Mouse (Mus musculus) CD4-positive, CD25-positive, alpha-beta regulatory T cell, adult 2 months (primary cell): ENCODE data around the gene Drc1.

Experiments used
- DNase-seq: peaks from one replicate; pipeline ENCODE4 v3.0.0-alpha.2; 2012; ENCODE audit warnings: low read depth, low spot score

Gene Drc1

DNA sequence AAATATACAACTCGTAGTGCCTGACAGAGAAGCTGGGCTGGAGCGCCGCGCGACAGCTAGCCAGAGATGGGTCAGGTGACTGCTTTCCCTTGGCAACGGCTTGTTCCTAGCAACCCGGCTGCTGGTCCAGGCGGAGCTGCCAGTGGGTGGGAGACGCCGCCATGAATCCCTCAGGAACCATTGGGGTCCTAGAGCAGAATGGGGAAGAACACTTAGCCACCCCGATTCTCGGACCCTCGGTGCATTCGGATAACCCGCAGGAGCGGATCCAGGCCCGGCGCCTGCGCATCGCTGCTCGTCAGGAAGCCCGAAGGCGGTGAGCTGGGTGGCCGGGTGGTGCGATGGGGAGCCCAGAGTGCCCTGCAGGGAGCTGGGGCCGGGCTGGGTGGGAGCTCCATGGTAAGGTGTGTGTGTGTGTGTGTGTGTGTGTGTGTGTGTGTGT, at the start of gene Drc1:
Drc1 (plus strand) TSS at position 98 of the 442 bp plus-strand sequence.
- no peak for DNase-seq

- DNase-seq: no peak
Observed at GRCm38 (mm10) chr5:30231891-30232270, 49.3 kb upstream of the Drc1 start.

DNA sequence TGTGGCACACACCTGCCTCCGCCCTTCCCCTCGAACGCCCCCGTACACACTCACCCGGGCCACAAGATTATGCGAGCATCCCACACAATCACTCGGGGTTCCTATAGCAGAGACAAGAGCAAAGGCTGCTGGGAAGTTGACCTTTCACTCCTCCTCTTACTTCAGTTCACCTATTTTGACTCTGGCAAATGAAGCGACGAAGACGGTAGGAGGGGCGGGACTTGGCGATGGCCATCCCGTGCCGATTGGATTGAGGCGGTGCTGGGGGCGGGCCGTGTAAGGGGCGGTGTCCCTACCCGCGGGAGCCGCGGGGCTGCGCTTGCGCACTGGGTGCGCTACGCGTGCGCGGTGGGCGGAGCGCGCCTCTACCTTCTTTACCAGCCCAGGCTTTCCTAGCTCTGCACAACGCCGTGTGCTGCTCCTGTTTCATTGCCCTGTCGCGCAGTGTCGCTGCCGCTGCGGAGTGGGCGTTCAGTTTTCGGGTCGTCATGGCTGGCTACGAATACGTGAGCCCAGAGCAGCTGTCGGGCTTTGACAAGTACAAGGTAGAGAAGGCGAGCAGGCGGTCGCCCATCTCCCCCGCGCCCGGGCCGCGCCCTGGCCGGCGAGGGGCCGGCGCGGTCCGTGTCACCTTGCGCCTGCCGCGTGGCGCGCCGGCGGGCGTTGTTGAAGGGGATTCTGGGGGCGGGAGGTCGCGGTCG, 48.8 kb upstream of the Drc1 start, which contains the start of gene Selenoi:
Selenoi (plus strand) TSS at position 311 of the 701 bp plus-strand sequence.
- peak; percentile 99 for DNase-seq

DNA sequence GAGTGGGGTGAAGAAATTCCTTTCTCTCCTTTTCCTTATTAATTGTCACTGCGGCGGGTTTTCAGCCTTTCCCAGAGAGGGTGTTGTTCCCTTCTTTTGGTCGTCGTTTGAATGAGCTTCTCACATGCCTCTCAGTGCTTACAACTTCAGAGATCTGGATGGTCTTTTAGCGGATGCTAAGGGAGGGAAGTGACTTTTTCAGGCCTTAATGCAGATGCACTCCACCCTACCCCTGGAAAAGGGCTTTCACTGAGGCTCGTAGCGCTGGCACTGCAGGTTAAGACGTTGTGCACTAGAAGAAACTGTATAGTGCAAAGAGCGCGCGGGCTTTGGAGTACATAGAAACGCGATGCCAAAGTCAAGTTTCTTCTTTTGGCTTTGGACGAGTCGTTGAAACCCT, 48.1 kb upstream of the Drc1 start:
- peak; percentile 36 for DNase-seq

- DNase-seq: no peak
Observed at GRCm38 (mm10) chr5:30233979-30234378, 47.2 kb upstream of the Drc1 start.

- no peak for DNase-seq
Observed at GRCm38 (mm10) chr5:30235641-30236126, 45.5 kb upstream of the Drc1 start.

GRCm38 (mm10) chr5:30238533-30238932, 42.7 kb upstream of the Drc1 start:
- no peak for DNase-seq

GRCm38 (mm10) chr5:30240552-30240951, 40.6 kb upstream of the Drc1 start:
- peak; percentile 61 for DNase-seq

GRCm38 (mm10) chr5:30242410-30242809, 38.8 kb upstream of the Drc1 start:
- DNase-seq: no peak

GRCm38 (mm10) chr5:30243741-30244140, 37.4 kb upstream of the Drc1 start:
- DNase-seq: peak; percentile 44

- DNase-seq: no peak
Observed at GRCm38 (mm10) chr5:30245861-30246416, 35.2 kb upstream of the Drc1 start.

DNA sequence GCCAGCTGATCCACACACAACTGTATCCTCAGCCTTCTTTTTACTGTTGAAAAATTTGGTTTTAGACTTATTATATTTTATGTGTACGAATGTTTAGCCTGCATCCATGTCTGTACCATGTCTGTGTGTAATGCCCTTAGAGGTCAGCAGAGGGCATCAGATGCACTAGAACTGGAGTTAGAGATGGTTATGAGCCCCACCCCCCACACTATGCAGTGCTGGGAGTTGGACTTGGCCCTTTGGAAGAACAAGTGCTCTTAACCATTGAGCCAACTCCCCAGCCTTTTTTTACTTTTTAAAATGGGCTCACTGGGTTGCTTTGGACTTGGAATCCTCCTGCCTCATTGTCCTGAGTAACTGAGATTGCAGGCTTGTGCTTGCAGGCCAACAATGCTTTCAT, 33.5 kb upstream of the Drc1 start:
- DNase-seq: peak; percentile 28

- no peak for DNase-seq
Observed at GRCm38 (mm10) chr5:30255567-30256354, 25.4 kb upstream of the Drc1 start.

- no peak for DNase-seq
Observed at GRCm38 (mm10) chr5:30258776-30259175, 22.4 kb upstream of the Drc1 start.

DNA sequence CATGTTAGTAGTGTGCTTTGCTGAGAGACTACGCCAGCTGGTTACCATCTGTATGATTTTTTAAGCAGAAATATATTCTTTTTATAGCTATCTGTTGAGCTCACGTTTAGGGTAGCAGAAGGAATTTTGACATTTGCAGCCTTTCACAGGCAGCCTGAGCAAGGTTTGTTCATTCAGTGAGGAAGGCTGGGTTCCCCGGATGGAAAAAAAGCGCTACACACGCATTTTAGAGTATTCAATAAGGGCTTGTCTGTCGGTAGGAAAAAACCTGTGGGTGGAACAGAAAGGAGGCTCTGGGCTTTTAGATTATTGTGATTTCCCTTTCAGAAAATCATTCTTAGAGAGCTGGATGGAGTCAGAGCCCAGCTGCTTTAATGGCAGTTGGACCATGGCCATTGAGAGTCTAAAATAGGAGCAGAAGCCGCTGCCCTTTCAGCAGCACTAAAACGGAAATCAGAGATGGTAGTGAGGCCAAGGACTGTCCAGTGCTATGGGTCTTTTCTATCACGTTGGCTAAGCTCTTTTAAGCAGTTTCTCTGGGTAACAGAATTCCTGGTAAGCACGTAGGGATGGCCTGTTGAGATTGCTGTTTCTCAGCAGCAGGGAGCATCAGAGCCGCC, 10.5 kb upstream of the Drc1 start:
- DNase-seq: no peak

DNA sequence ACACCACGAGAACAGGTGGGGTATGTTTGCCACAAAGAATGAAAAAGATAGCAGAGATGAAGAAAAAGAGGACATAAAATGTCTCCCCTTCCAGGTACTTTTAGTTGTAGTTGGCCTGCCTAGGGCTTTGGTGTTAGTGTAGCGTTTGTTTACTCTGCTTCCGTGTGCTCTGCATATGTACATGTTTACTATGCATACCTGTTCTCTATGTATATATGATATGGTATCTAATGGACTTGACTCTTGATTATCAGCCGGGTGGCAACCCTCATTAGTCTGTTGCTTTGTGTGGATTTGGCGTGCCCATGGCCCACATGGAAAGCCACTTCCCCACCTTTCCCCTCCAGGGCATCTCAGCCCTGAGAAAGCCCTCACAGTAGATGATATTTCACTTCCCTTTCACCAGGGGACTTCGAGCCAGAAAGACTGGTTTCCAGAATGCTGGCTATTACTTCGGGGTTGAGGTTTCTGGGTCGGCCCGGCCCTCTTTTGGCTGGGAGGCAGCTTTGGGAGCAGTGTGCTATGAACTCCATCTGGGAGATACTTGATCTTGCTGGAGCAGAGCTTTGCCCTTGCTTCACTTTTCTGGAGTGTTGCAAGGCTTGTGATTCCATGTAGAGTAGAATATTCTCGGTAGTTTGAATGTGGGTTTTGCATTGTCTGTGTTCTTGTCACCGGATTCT, 9.4 kb upstream of the Drc1 start:
- no peak for DNase-seq

GRCm38 (mm10) chr5:30276361-30276760, 4.8 kb upstream of the Drc1 start:
- DNase-seq: no peak

DNA sequence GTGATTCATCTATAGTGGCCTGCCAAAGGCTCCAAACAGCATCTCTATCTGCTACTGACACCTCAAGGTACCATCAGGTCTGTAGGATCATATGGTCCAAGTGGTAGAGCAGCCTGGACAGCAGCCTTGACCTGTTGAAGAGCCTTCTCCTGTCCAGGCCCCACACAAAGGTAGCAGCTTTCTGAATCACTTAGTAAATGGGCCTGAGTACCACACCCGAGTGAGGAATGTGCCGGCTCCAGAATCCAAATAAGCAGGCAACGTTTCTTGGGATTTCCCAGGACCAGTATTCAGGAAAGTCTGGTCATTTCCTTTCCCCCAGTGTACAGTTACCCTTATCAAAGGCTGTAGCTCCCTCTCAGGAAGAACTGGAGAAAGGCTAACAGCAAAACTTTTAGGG, 2.2 kb upstream of the Drc1 start:
- DNase-seq: no peak

DNA sequence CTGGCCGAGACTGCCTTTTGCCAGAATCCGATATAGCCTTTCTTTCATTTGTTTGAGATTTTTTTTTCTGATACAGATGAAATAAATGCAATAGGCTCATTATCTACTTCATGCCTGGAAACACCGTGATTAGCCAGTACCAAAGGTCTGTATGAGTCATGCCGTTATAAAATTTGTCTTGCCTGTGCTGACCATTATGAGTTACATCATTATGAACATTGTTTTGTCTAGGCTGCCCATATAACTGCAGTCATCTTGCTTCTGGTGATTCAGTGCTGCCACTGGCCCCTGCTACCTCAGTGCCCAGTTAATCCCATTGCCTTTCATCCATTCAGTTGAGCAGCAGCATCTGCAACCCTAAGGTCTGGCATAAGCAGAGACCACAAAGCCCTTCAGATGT, 1.7 kb upstream of the Drc1 start:
- DNase-seq: no peak

- DNase-seq: no peak
Observed at GRCm38 (mm10) chr5:30280864-30281263, 324 bp upstream of the Drc1 start.
